Comparison of ENCODE assay signal across 8 mouse cellular contexts in genomic region chr7:36698589-36698946, GRCm38 (mm10). TPM values are rescaled to one million over a fixed set of nuclear protein-coding genes. Genes with fewer than 3 reads are reported as not detected.
A peak's percentile ranks its signal among the peaks of the same experiment; 100 is the strongest.
DNase-seq lines count a peak whose midpoint lies in the region; ATAC-seq and TF ChIP-seq lines count a peak whose summit lies in the region.

No protein-coding gene starts in this region.

- no peaks in the 10 kb centered on the region for H3K4me1 ChIP-seq in kidney, adult 2 months (ENCODE audit: control insufficient read depth, insufficient read depth, low read length)
- H3K4me1 ChIP-seq in brown adipose tissue, adult 24 weeks (ENCODE audit: control insufficient read depth, insufficient read depth, insufficient read length, low read length): no peaks in the 10 kb centered on the region
- H3K4me1 ChIP-seq in hindbrain, embryonic 10.5 days (replicated peaks): peaks cover 69% of the 10 kb centered on the region
- H3K4me1 ChIP-seq in midbrain, embryonic 12.5 days: peaks cover 32% of the 10 kb centered on the region

- H3K9me3 ChIP-seq in hindbrain, embryonic 10.5 days: no peaks in the 10 kb centered on the region
- no peaks in the 10 kb centered on the region for H3K9me3 ChIP-seq in midbrain, embryonic 12.5 days

- no peaks in the 10 kb centered on the region for H3K27me3 ChIP-seq in kidney, adult 2 months (replicated peaks; ENCODE audit: control insufficient read depth, insufficient read depth, low read length)
- peaks cover 54% of the 10 kb centered on the region for H3K27me3 ChIP-seq in hindbrain, embryonic 10.5 days (ENCODE audit: insufficient read depth, poor library complexity, severe bottlenecking)
- H3K27me3 ChIP-seq in midbrain, embryonic 12.5 days: peaks cover 39% of the 10 kb centered on the region

- DNase-seq in kidney, adult 2 months: no peak
- DNase-seq in kidney, postnatal 25 days: no peak
- no peak for DNase-seq in hindbrain, embryonic 10.5 days (ENCODE audit: low spot score)
- DNase-seq in right cerebral cortex, postnatal 36 days (ENCODE audit: low spot score in 2 of 2): no peak
- DNase-seq in MN1 (ENCODE audit: low spot score): no peak
- DNase-seq in T-cell, adult 2 months (ENCODE audit: low spot score): no peak

- peak overlapping the region; percentile 85 for H3K4me3 ChIP-seq in kidney, adult 2 months (ENCODE audit: insufficient read depth, low read depth, low read length)
- peak overlapping the region; percentile 65 for H3K4me3 ChIP-seq in brown adipose tissue, adult 24 weeks (ENCODE audit: insufficient read depth, low read depth, low read length)
- peak overlapping the region; percentile 87 for H3K4me3 ChIP-seq in hindbrain, embryonic 10.5 days
- peak overlapping the region; percentile 92 for H3K4me3 ChIP-seq in midbrain, embryonic 12.5 days

- peak overlapping the region; percentile 96 for H3K4me2 ChIP-seq in midbrain, embryonic 12.5 days (replicated peaks)

- ATAC-seq in midbrain, embryonic 12.5 days (ENCODE audit: low FRiP score, low read depth): peak; percentile 3; the same call in 1 of the 2 replicates

- H3K9ac ChIP-seq in midbrain, embryonic 12.5 days (replicated peaks): peak overlapping the region; percentile 82

- no peak overlapping the region for H3K27ac ChIP-seq in kidney, adult 2 months (ENCODE audit: insufficient read depth, low read depth, low read length)
- 0 out of 2 replicates have a peak overlapping the region, but pooled peaks have one; percentile 7 for H3K27ac ChIP-seq in brown adipose tissue, adult 24 weeks (replicated peaks; ENCODE audit: low read depth, low read length)
- H3K27ac ChIP-seq in hindbrain, embryonic 10.5 days: peak overlapping the region; percentile 94
- H3K27ac ChIP-seq in midbrain, embryonic 12.5 days (replicated peaks): peak overlapping the region; percentile 79

- H3K36me3 ChIP-seq in kidney, adult 2 months (ENCODE audit: control insufficient read depth, insufficient read depth, low read length): no peaks in the 10 kb centered on the region
- no peaks in the 10 kb centered on the region for H3K36me3 ChIP-seq in hindbrain, embryonic 10.5 days
- no peaks in the 10 kb centered on the region for H3K36me3 ChIP-seq in midbrain, embryonic 12.5 days

- no peak for TF ChIP-seq POLR2A in kidney, adult 2 months (IDR thresholded peaks at IDR 0.05; ENCODE audit: low read depth, low read length)

- WGBS in kidney, adult 2 months: 1% methylated on average over 16 of the region's 16 CpGs
- WGBS in hindbrain, embryonic 10.5 days: under 1% methylated on average over 16 of the region's 16 CpGs
- under 1% methylated on average over 16 of the region's 16 CpGs for WGBS in midbrain, embryonic 12.5 days

- TF ChIP-seq CTCF in kidney, adult 2 months (conservative IDR thresholded peaks at IDR 0.05; ENCODE audit: insufficient read depth, insufficient read length, low read depth, low read length): no peak

RNA-seq across cellular contexts. Expression of gene Tshz3, which starts 0.7 kb away (rescaled TPM):
- 1.5 and 2.0 TPM in 2 replicates for polyA plus RNA-seq in kidney, adult 2 months (2012; rRNA removed)
- 0.58 and 0.79 TPM in 2 replicates for polyA plus RNA-seq in brown adipose tissue, adult 24 weeks (2012; ENCODE audit: insufficient read depth, insufficient read length, missing spikeins)
- 5.4 and 9.1 TPM in 2 replicates for polyA plus RNA-seq in hindbrain, embryonic 10.5 days (2016; fragmentation: Nextera tagmentation; extraction: Ambion mirVana)
- 4.9 and 5.6 TPM in 2 replicates for polyA plus RNA-seq in midbrain, embryonic 12.5 days (2016; fragmentation: Nextera tagmentation; extraction: Ambion mirVana)
